Mouse (Mus musculus): ENCODE results near the gene Cpa5. TPM values are rescaled to one million over a fixed set of nuclear protein-coding genes. Genes with fewer than 3 reads are reported as not detected.

Cpa5 gene
- polyA plus RNA-seq, 1 experiment from 2014 or later = 0.74 TPM

DNA sequence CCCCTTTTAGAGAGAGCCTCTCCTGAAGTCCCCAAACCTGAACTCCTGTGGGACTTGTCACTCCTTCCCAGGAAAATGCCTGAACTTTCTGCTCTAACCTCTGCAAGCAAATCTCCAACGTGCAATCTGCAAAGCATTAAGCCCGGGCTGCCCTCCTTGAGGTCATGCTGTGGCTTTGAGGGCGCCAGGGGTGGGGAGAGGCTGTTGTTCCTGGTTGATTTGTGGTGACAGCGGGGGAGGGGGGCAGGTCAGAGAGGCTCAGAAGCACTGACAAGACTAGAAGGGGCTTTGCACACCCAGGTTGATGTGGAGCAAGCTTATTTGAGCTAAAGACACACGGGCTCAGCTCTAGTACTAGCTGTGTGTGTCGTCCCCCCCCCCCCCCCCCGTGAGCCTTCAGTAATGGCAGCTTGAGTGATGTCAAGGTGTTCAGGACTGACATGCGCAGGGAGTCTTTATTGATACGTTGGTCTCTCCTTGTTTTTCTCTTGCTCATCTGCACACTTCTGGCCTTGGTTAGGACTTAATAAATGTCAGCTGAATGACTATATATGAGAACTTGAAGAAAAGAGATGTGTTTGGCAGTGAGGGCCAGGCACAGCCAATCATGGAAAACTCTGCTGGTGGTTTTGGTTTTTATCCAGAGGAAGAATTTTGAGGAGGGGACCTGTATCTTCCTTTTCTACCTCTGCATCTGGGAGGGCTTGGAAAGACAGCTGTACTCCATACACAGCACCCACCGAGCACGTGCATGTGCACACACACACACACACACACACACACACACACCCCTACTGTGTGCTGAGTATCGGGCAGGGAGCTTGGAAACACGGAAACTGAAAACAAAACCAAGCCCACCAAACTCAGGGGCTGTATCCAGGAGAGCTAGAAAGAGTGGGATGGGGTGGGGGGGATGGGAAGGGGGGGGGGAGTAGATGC is 6.5 kb downstream of the Cpa5 start:
- H3K9me3 ChIP-seq (ENCODE audit: control insufficient read depth, low read length) = no peaks in the 10 kb centered on the region
- peak overlapping the region; percentile 41; the same call in 1 of the 2 replicates for H3K9ac ChIP-seq (ENCODE audit: low read length)
- no peaks in the 10 kb centered on the region for H3K36me3 ChIP-seq (ENCODE audit: control insufficient read depth, insufficient read depth, low read length)
- H3K4me1 ChIP-seq (ENCODE audit: control insufficient read depth in 2 of 2, insufficient read depth in 2 of 2, low read length in 2 of 2) = peaks cover 34 to 60% of the 10 kb centered on the region in 2 experiments
- peak overlapping the region; percentile 49 for H3K4me2 ChIP-seq (ENCODE audit: low read length)
- no peak for ATAC-seq (ENCODE audit: insufficient number of reproducible peaks, insufficient read depth, low FRiP score, low read depth)
- 17% methylated on average over 13 of the region's 13 CpGs for WGBS
- H3K4me3 ChIP-seq (ENCODE audit: control insufficient read depth in 1 of 2, insufficient read depth in 1 of 2, low read depth in 1 of 2, low read length in 2 of 2) = 0 out of 4 replicates have a peak overlapping the region, but pooled peaks of 1 of the 2 experiments have one; percentile 4
- 0 out of 2 replicates have a peak, but pooled peaks cover 3% of the 10 kb centered on the region for H3K27me3 ChIP-seq (ENCODE audit: control insufficient read depth, insufficient read depth, low read length)
- H3K27ac ChIP-seq (replicated peaks in 1 of 2; ENCODE audit: control insufficient read depth in 1 of 2, insufficient read depth in 1 of 2, low read depth in 2 of 2, low read length in 2 of 2) = peak overlapping the region in 1 of 2 experiments; percentile 52; a peak in 1 of 4 replicates

DNA sequence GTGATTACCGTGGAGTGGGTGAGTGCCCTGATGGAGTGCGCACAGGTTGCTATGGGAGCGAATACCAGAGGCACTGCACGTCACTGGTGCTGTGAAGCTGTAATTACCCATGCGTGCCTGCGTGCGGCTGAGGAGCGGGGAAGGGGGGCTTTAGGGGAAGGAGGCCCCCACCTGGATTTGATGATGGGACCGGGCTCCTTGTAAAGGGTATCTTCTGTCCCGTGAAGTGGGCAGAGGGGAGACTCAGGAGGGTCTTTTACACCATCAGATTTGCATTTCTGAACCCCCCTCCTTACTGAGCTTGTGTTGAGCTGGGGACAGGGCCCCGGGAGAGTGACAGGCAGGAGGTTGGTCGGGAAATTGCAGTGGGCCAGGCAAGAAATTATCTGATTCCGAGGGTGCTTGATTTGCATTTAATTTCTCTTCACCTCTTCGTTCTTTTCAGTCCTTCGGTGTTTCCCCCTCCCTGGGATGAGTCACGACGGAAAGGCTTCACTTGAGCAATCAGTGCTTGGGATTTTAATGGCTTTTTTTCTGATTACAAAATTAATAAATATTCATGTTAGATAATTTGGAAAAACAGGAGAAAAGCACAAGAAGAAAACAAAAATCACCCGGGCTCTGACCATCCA is 7.3 kb downstream of the Cpa5 start:
- ATAC-seq (ENCODE audit: insufficient number of reproducible peaks, insufficient read depth, low FRiP score, low read depth) = no peak
- Histone ChIP-seq H3K9ac (ENCODE audit: low read length) (no peak overlapping the region), H3K9me3 (ENCODE audit: control insufficient read depth, low read length) (no peaks in the 10 kb centered on the region), H3K4me2 (ENCODE audit: low read length) (peak overlapping the region; percentile 49), H3K4me1 (ENCODE audit: control insufficient read depth in 2 of 2, insufficient read depth in 2 of 2, low read length in 2 of 2) (peaks cover 40 to 67% of the 10 kb centered on the region in 2 experiments), H3K27me3 (ENCODE audit: control insufficient read depth, insufficient read depth, low read length) (0 out of 2 replicates have a peak, but pooled peaks cover 3% of the 10 kb centered on the region), H3K36me3 (ENCODE audit: control insufficient read depth, insufficient read depth, low read length) (no peaks in the 10 kb centered on the region), H3K27ac (replicated peaks in 1 of 2; ENCODE audit: control insufficient read depth in 1 of 2, insufficient read depth in 1 of 2, low read depth in 2 of 2, low read length in 2 of 2) (peak overlapping the region in 1 of 2 experiments; percentile 52; a peak in 2 of 4 replicates), H3K4me3 (ENCODE audit: control insufficient read depth in 1 of 2, insufficient read depth in 1 of 2, low read depth in 1 of 2, low read length in 2 of 2) (0 out of 4 replicates have a peak overlapping the region, but pooled peaks of 1 of the 2 experiments have one; percentile 4)
- WGBS = 18% methylated on average over 18 of the region's 18 CpGs

DNA sequence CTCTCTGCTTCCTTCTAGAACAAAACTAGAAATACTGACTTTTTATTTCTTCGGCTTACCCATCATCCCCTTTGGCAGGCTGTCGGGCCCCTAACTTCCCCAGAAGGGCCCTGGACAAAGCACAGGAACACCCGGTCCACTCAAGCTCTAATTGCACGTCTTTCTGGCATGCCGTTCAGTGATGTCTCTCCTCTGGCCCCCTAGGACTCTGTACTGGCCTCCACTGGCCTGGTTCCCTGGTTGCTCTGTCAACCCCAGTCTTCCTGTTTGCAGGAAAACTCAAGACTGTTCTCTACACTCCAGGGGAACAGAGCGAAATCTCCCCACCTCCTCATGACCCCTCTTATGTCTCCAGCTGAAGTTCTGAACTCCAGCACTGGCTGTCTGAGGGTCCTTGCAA is 7.9 kb downstream of the Cpa5 start:
- Histone ChIP-seq H3K9me3 (ENCODE audit: control insufficient read depth, low read length) (no peaks in the 10 kb centered on the region), H3K4me3 (ENCODE audit: control insufficient read depth in 1 of 2, insufficient read depth in 1 of 2, low read depth in 1 of 2, low read length in 2 of 2) (no peak overlapping the region), H3K27ac (replicated peaks in 1 of 2; ENCODE audit: control insufficient read depth in 1 of 2, insufficient read depth in 1 of 2, low read depth in 2 of 2, low read length in 2 of 2) (peak overlapping the region; percentile 14 to 31; a peak in 3 of 4 replicates), H3K36me3 (ENCODE audit: control insufficient read depth, insufficient read depth, low read length) (no peaks in the 10 kb centered on the region), H3K27me3 (ENCODE audit: control insufficient read depth, insufficient read depth, low read length) (0 out of 2 replicates have a peak, but pooled peaks cover 3% of the 10 kb centered on the region), H3K4me2 (ENCODE audit: low read length) (no peak overlapping the region), H3K4me1 (ENCODE audit: control insufficient read depth in 2 of 2, insufficient read depth in 2 of 2, low read length in 2 of 2) (peaks cover 42 to 68% of the 10 kb centered on the region in 2 experiments), H3K9ac (ENCODE audit: low read length) (no peak overlapping the region)
- WGBS = 46% methylated on average over 6 of the region's 6 CpGs
- no peak for ATAC-seq (ENCODE audit: insufficient number of reproducible peaks, insufficient read depth, low FRiP score, low read depth)

DNA sequence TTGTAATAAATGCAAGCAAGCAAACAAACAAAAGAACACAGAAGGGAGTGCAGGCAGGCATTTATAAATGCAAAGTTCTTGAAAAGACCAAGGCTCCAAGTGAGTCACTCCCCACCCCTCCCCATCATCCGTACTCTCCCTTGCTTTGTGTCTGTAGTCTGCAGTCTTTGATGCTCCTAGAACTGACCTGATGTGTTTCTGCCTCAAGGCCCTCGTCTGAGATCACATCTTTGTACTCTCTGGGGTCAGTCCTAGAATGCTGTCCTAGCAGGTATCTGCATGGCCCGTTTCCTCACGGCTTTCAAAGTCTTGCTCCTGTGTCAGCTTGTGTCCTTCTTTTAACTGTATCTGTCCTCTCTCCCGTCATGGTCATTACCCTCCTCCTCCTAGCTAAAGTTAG is 8.8 kb downstream of the Cpa5 start:
- H3K4me2 ChIP-seq (ENCODE audit: low read length) = no peak overlapping the region
- no peaks in the 10 kb centered on the region for H3K36me3 ChIP-seq (ENCODE audit: control insufficient read depth, insufficient read depth, low read length)
- no peaks in the 10 kb centered on the region for H3K9me3 ChIP-seq (ENCODE audit: control insufficient read depth, low read length)
- WGBS = 76% methylated on average over 5 of the region's 5 CpGs
- H3K9ac ChIP-seq (ENCODE audit: low read length) = no peak overlapping the region
- no peak overlapping the region for H3K4me3 ChIP-seq (ENCODE audit: control insufficient read depth in 1 of 2, insufficient read depth in 1 of 2, low read depth in 1 of 2, low read length in 2 of 2)
- H3K27me3 ChIP-seq (ENCODE audit: control insufficient read depth, insufficient read depth, low read length) = 0 out of 2 replicates have a peak, but pooled peaks cover 3% of the 10 kb centered on the region
- H3K4me1 ChIP-seq (ENCODE audit: control insufficient read depth in 2 of 2, insufficient read depth in 2 of 2, low read length in 2 of 2) = peaks cover 43 to 74% of the 10 kb centered on the region in 2 experiments
- ATAC-seq (ENCODE audit: insufficient number of reproducible peaks, insufficient read depth, low FRiP score, low read depth) = no peak
- 0 out of 4 replicates have a peak overlapping the region, but pooled peaks of 1 of the 2 experiments have one; percentile 17 for H3K27ac ChIP-seq (replicated peaks in 1 of 2; ENCODE audit: control insufficient read depth in 1 of 2, insufficient read depth in 1 of 2, low read depth in 2 of 2, low read length in 2 of 2)

DNA sequence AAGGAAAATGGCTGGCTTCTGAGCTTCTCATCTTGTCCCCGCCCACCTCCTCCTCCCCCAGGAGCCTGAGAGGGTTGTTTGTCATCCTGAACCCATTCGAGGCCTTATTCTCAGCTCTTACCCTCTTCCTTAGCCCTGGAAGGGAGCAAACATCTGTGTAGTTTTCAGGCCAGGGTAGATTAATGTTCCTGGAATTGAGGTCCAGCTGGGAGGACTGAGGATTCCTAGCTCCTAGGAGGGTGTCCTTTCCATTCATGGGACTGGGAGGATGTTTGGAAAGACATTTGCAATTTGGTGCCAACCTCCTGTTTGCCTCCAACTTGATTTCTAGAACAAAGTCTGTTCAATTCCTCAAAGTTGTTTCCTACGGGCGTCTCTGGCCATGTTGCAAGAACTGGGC is 9.8 kb downstream of the Cpa5 start:
- Histone ChIP-seq H3K9me3 (ENCODE audit: control insufficient read depth, low read length) (no peaks in the 10 kb centered on the region), H3K27me3 (ENCODE audit: control insufficient read depth, insufficient read depth, low read length) (0 out of 2 replicates have a peak, but pooled peaks cover 3% of the 10 kb centered on the region), H3K27ac (replicated peaks in 1 of 2; ENCODE audit: control insufficient read depth in 1 of 2, insufficient read depth in 1 of 2, low read depth in 2 of 2, low read length in 2 of 2) (peak overlapping the region; percentile 78 to 87), H3K4me3 (ENCODE audit: control insufficient read depth in 1 of 2, insufficient read depth in 1 of 2, low read depth in 1 of 2, low read length in 2 of 2) (no peak overlapping the region), H3K4me1 (ENCODE audit: control insufficient read depth in 2 of 2, insufficient read depth in 2 of 2, low read length in 2 of 2) (peaks cover 51 to 81% of the 10 kb centered on the region in 2 experiments), H3K9ac (ENCODE audit: low read length) (no peak overlapping the region), H3K4me2 (ENCODE audit: low read length) (no peak overlapping the region), H3K36me3 (ENCODE audit: control insufficient read depth, insufficient read depth, low read length) (no peaks in the 10 kb centered on the region)
- 87% methylated on average over 4 of the region's 4 CpGs for WGBS
- no peak for ATAC-seq (ENCODE audit: insufficient number of reproducible peaks, insufficient read depth, low FRiP score, low read depth)

DNA sequence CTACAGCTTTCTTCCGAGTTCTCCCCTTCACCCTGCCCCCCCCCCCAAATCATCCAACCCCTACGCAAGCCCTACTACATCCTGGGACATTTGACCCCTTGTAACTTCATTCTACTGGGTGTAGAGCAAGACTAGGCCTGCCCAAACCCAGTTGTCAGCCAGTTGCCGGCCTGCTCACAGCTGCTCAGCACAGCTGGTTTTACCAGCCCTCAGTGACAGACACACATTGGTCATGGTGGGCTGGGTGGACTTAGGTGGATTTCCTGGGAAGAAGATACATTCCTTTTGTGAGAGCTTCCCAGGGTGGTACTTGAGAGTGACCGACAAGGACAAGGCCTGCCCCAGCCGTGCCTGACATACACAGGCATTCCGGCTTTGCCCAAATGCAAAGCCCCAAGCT is 10.2 kb downstream of the Cpa5 start:
- no peak for ATAC-seq (ENCODE audit: insufficient number of reproducible peaks, insufficient read depth, low FRiP score, low read depth)
- Histone ChIP-seq H3K4me2 (ENCODE audit: low read length) (no peak overlapping the region), H3K27ac (replicated peaks in 1 of 2; ENCODE audit: control insufficient read depth in 1 of 2, insufficient read depth in 1 of 2, low read depth in 2 of 2, low read length in 2 of 2) (peak overlapping the region; percentile 78 to 87), H3K4me3 (ENCODE audit: control insufficient read depth in 1 of 2, insufficient read depth in 1 of 2, low read depth in 1 of 2, low read length in 2 of 2) (no peak overlapping the region), H3K9me3 (ENCODE audit: control insufficient read depth, low read length) (no peaks in the 10 kb centered on the region), H3K36me3 (ENCODE audit: control insufficient read depth, insufficient read depth, low read length) (no peaks in the 10 kb centered on the region), H3K27me3 (ENCODE audit: control insufficient read depth, insufficient read depth, low read length) (no peaks in the 10 kb centered on the region), H3K4me1 (ENCODE audit: control insufficient read depth in 2 of 2, insufficient read depth in 2 of 2, low read length in 2 of 2) (peaks cover 50 to 78% of the 10 kb centered on the region in 2 experiments), H3K9ac (ENCODE audit: low read length) (no peak overlapping the region)
- 54% methylated on average over 6 of the region's 6 CpGs for WGBS

DNA sequence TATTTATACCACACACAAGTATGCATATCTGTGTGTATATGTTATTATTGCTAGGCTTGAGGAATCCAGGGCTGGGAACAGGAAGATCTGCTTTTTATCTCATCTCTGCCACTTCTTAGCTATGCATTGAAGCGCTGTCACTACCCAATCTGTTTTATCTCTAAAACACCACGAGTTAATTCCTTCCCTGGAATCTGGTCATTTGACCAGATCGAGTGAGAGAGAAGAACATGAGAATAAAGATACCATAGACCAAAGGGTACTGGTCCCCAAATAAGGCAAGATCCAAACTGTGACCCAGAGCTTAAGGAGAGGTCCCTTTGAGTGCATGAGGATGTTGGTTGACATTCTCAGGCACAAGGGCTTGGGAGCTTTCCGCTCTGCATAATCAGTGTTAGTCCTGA is 11.2 kb downstream of the Cpa5 start:
- peak; percentile 73 for ATAC-seq (ENCODE audit: insufficient number of reproducible peaks, insufficient read depth, low FRiP score, low read depth)
- H3K9me3 ChIP-seq (ENCODE audit: control insufficient read depth, low read length) = no peaks in the 10 kb centered on the region
- H3K9ac ChIP-seq (ENCODE audit: low read length) = no peak overlapping the region
- H3K36me3 ChIP-seq (ENCODE audit: control insufficient read depth, insufficient read depth, low read length) = no peaks in the 10 kb centered on the region
- no peak overlapping the region for H3K4me2 ChIP-seq (ENCODE audit: low read length)
- H3K4me1 ChIP-seq (ENCODE audit: control insufficient read depth in 2 of 2, insufficient read depth in 2 of 2, low read length in 2 of 2) = peaks cover 44 to 68% of the 10 kb centered on the region in 2 experiments
- WGBS = 5% methylated on average over 4 of the region's 4 CpGs
- no peak overlapping the region for H3K4me3 ChIP-seq (ENCODE audit: control insufficient read depth in 1 of 2, insufficient read depth in 1 of 2, low read depth in 1 of 2, low read length in 2 of 2)
- H3K27me3 ChIP-seq (ENCODE audit: control insufficient read depth, insufficient read depth, low read length) = no peaks in the 10 kb centered on the region
- H3K27ac ChIP-seq (replicated peaks in 1 of 2; ENCODE audit: control insufficient read depth in 1 of 2, insufficient read depth in 1 of 2, low read depth in 2 of 2, low read length in 2 of 2) = peak overlapping the region; percentile 87 to 88
